Mouse (Mus musculus): ENCODE measurements at regions not wholly inside any gene's neighbourhood (a gene's known extent, or its start where the extent isn't known, plus 50 kb on each side); places are given as distances from the start of the nearest gene placed in this dataset.

- TF ChIP-seq CTCF (conservative IDR thresholded peaks at IDR 0.05; ENCODE audit: insufficient read depth, insufficient read length, low read depth, low read length) (no peak), POLR2A (IDR thresholded peaks at IDR 0.05; ENCODE audit: low read depth, low read length) (no peak)
Measured at GRCm38 (mm10) chr11:64217181-64217580, 137.9 kb upstream of the Cox10 start.
